Mouse (Mus musculus) hindbrain, postnatal 0 days (tissue): Measurements from ENCODE around the gene Rsph9. TPM values are rescaled to one million over a fixed set of nuclear protein-coding genes. Genes with fewer than 3 reads are reported as not detected.

Experiments
- ATAC-seq: fragments of 200-750 bp; cut with Nextera tagmentation; 2 replicates; pipeline ENCODE4 v1.8.0; 2017; ENCODE audit warnings: mild to moderate bottlenecking, moderate TSS enrichment, moderate library complexity
- DNase-seq: peaks from one replicate; pipeline ENCODE4 v3.0.0-alpha.2; 2015; ENCODE audit warnings: low spot score
- H3K27ac ChIP-seq: fragments of 300-500 bp; sonication (generic); 2 replicates; pipeline ENCODE4 v1.5.1; 2014; ENCODE audit warnings: mild to moderate bottlenecking
- H3K27me3 ChIP-seq: fragments of 300-500 bp; sonication (generic); 2 replicates; pipeline ENCODE4 v1.6.1; 2014; ENCODE audit warnings: low read length, mixed read lengths; ENCODE audit not compliant: insufficient read depth
- H3K36me3 ChIP-seq: fragments of 300-500 bp; sonication (generic); 2 replicates; pipeline ENCODE4 v1.6.1; 2014; ENCODE audit warnings: low read length, mixed read lengths; ENCODE audit not compliant: insufficient read depth
- H3K4me1 ChIP-seq: fragments of 300-500 bp; sonication (generic); 2 replicates; pipeline ENCODE4 v1.6.1; 2014; ENCODE audit warnings: antibody characterized with exemption, low read length, mixed read lengths; ENCODE audit not compliant: insufficient read depth
- H3K4me2 ChIP-seq: fragments of 300-500 bp; sonication (generic); 2 replicates; pipeline ENCODE4 v1.6.1; 2014; ENCODE audit warnings: low read depth, mild to moderate bottlenecking, low read length, moderate library complexity, mixed read lengths
- H3K4me3 ChIP-seq: fragments of 300-500 bp; sonication (generic); 2 replicates; pipeline ENCODE4 v1.5.1; 2014; ENCODE audit warnings: low read length
- H3K9ac ChIP-seq: fragments of 300-500 bp; sonication (generic); replicated peaks from 2 replicates; pipeline ENCODE4 v1.6.1; 2014; ENCODE audit warnings: mild to moderate bottlenecking, low read length, moderate library complexity, mixed read lengths
- H3K9me3 ChIP-seq: fragments of 300-500 bp; sonication (generic); 2 replicates; pipeline ENCODE4 v1.6.1; 2016; ENCODE audit warnings: low read length, mixed read lengths
- CTCF ChIP-seq: IDR thresholded peaks from 2 replicates; pipeline ENCODE4 v1.5.1; 2016; ENCODE audit warnings: antibody characterized with exemption, control low read depth, low read depth
- WGBS: fragments of 180-500 bp; shearing (Covaris S2); extraction: QIAGEN DNeasy Blood & Tissue Kit; methylation state at CpG from one replicate; pipeline ENCODE4 v1.1.7; 2014; 5-methylcytosine and 5-hydroxymethylcytosine counted together
- polyA plus RNA-seq: library from polyadenylated mRNA; unstranded; fragments of >200 nt; fragmentation: Nextera tagmentation; extraction: Ambion mirVana; gene quantifications from 2 replicates; pipeline ENCODE4 v1.2.1, GENCODE M21; 2015
- total RNA-seq: library from RNA; depleted of rRNA; stranded (reverse); fragments of >200 nt; gene quantifications from 2 replicates; pipeline ENCODE4 v1.2.3, GENCODE M21; 2014

Rsph9 gene
- total and polyA plus RNA-seq, 2 experiments from 2014 or later = 50.7 to 74.7 TPM

GRCm38 (mm10) chr17:46104487-46104886 lies 39.5 kb downstream of the Rsph9 start:
- no peak overlapping the region for H3K4me2 ChIP-seq
- peak; percentile 91 for ATAC-seq
- H3K27me3 ChIP-seq = no peaks in the 10 kb centered on the region
- no peak overlapping the region for H3K9ac ChIP-seq
- 0 out of 2 replicates have a peak overlapping the region, but pooled peaks have one; percentile 32 for H3K27ac ChIP-seq
- no peak; the same call in 1 of the 2 replicates for TF ChIP-seq CTCF
- DNase-seq = peak; percentile 68
- no peaks in the 10 kb centered on the region for H3K4me1 ChIP-seq
- no peak overlapping the region for H3K4me3 ChIP-seq
- no peaks in the 10 kb centered on the region for H3K36me3 ChIP-seq
- H3K9me3 ChIP-seq = no peaks in the 10 kb centered on the region
- WGBS = 22% methylated on average over 12 of the region's 12 CpGs

DNA sequence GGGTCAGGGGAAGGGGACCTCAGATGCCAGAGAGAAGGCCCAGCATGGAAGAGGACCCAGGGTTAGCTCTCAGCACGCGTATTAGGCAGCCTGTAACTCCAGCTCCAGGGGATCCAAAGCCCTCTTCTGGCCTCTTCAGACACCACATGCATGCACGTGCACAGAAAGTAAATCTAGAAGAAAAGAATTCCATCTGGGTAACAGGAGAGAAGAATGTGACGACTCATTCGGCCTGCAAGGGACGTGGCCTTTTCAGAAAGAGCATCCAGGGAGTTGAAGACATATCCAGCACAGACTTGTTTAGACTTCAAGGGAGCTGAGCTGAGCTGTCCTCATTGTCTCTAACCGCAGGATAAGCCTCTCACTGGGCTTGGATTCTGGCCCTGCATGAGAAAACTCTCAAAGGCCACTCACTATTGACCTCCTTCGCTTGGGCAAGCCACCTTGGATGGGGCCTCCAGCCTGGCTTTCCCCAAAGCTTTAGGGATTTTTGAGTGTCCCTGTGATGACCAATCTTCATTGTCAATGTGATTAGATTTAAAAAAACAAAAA lies 41.3 kb downstream of the Rsph9 start:
- H3K27ac ChIP-seq = no peak overlapping the region
- H3K9ac ChIP-seq = no peak overlapping the region
- H3K9me3 ChIP-seq = no peaks in the 10 kb centered on the region
- no peaks in the 10 kb centered on the region for H3K4me1 ChIP-seq
- DNase-seq (no peak), ATAC-seq (no peak)
- 38% methylated on average over 8 of the region's 8 CpGs for WGBS
- no peaks in the 10 kb centered on the region for H3K36me3 ChIP-seq
- no peak for TF ChIP-seq CTCF
- no peak overlapping the region for H3K4me3 ChIP-seq
- H3K27me3 ChIP-seq = no peaks in the 10 kb centered on the region; the same call in 1 of the 2 replicates
- H3K4me2 ChIP-seq = no peak overlapping the region

GRCm38 (mm10) chr17:46101906-46102305 lies 42.1 kb downstream of the Rsph9 start:
- Histone ChIP-seq H3K27me3 (no peaks in the 10 kb centered on the region; the same call in 1 of the 2 replicates), H3K36me3 (no peaks in the 10 kb centered on the region), H3K4me1 (no peaks in the 10 kb centered on the region), H3K4me3 (no peak overlapping the region), H3K27ac (no peak overlapping the region), H3K9ac (no peak overlapping the region), H3K4me2 (no peak overlapping the region), H3K9me3 (no peaks in the 10 kb centered on the region)
- no peak for ATAC-seq
- 83% methylated on average over 9 of the region's 9 CpGs for WGBS
- DNase-seq = no peak
- no peak for TF ChIP-seq CTCF

- Histone ChIP-seq H3K36me3 (no peaks in the 10 kb centered on the region), H3K4me1 (no peaks in the 10 kb centered on the region), H3K27ac (no peak overlapping the region), H3K27me3 (no peaks in the 10 kb centered on the region; the same call in 1 of the 2 replicates), H3K9ac (no peak overlapping the region), H3K4me2 (no peak overlapping the region), H3K9me3 (no peaks in the 10 kb centered on the region), H3K4me3 (no peak overlapping the region)
- WGBS = 66% methylated on average over 8 of the region's 8 CpGs
- no peak for ATAC-seq
- TF ChIP-seq CTCF = no peak
- no peak for DNase-seq
Measured at GRCm38 (mm10) chr17:46098525-46098924, 45.5 kb downstream of the Rsph9 start.

DNA sequence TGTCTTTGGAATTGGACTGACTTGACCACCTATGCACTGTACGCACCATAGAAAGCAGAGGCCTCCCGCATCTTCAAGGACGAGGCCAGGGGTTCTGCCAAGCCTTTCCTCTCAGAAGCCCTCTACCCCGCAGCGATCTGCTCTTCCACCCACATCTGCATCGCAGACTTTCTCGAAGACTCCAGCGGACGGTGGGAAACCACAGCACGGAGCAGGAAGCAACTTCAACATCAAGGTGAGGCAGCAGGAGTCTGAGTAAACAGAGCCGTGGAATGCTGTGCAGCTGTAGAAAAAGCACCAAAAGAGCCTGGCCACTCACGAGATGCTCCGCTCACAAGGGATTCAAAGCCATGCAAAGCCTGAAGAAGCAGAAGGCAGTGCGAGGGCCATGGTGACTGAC lies 52.1 kb downstream of the Rsph9 start:
- 78% methylated on average over 14 of the region's 14 CpGs for WGBS
- Histone ChIP-seq H3K4me1 (no peaks in the 10 kb centered on the region), H3K9me3 (no peaks in the 10 kb centered on the region), H3K36me3 (no peaks in the 10 kb centered on the region), H3K4me3 (no peak overlapping the region), H3K27me3 (no peaks in the 10 kb centered on the region), H3K4me2 (no peak overlapping the region), H3K9ac (no peak overlapping the region), H3K27ac (no peak overlapping the region)
- no peak for TF ChIP-seq CTCF
- ATAC-seq = no peak
- DNase-seq = no peak

- Histone ChIP-seq H3K9me3 (no peaks in the 10 kb centered on the region), H3K36me3 (no peaks in the 10 kb centered on the region), H3K27ac (no peak overlapping the region), H3K4me1 (peaks cover 2% of the 10 kb centered on the region; the same call in 1 of the 2 replicates), H3K9ac (no peak overlapping the region), H3K4me3 (no peak overlapping the region), H3K27me3 (no peaks in the 10 kb centered on the region), H3K4me2 (no peak overlapping the region)
- no peak for TF ChIP-seq CTCF
- no peak for DNase-seq
- WGBS = 58% methylated on average over 1 of the region's 1 CpGs
- ATAC-seq = no peak
Measured at GRCm38 (mm10) chr17:46091351-46091750, 52.7 kb downstream of the Rsph9 start.

DNA sequence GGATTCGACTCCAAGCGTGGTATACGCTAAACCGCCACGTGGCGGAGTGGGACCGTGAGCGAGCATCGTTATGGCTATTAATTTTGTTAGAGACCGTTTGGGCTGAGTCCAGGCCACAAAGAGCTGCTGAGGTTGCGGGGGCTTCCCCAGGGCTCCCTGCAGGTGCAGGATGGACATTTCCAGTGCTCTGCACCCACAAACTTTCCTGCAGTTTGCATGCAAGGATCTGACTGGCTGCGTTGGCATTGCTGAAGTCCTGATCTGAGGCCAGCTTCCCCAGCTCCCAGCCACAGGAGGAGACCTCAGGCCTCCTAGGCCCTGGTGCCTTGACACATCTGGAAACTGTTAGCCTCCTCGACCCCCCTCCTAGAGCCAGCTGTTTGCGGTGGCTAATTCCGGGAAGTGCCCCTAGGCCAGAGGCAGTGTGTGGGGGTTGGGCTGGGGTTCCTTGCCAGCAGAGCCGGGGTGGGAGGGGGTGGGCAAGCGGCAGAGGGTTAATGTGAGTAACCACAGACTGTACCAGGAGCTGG lies 57.6 kb downstream of the Rsph9 start:
- H3K4me3 ChIP-seq = no peak overlapping the region
- peaks cover 4% of the 10 kb centered on the region; the same call in 1 of the 2 replicates for H3K4me1 ChIP-seq
- no peaks in the 10 kb centered on the region for H3K36me3 ChIP-seq
- no peaks in the 10 kb centered on the region for H3K27me3 ChIP-seq
- no peak overlapping the region for H3K9ac ChIP-seq
- no peak for ATAC-seq
- WGBS = 44% methylated on average over 17 of the region's 17 CpGs
- H3K9me3 ChIP-seq = no peaks in the 10 kb centered on the region
- TF ChIP-seq CTCF = peak; percentile 22
- peak; percentile 23 for DNase-seq
- no peak overlapping the region for H3K4me2 ChIP-seq
- H3K27ac ChIP-seq = no peak overlapping the region
